Mouse (Mus musculus): Measurements from ENCODE around the gene Ccser1. TPM values are rescaled to one million over a fixed set of nuclear protein-coding genes. Genes with fewer than 3 reads are reported as not detected.

The Ccser1 gene
- total RNA-seq, 4 experiments from 2014 or later, result 29.2 to 39.4 (median 30.2) TPM

- no peak for DNase-seq (ENCODE audit: low spot score in 2 of 2)
These were observed 252.0 kb downstream of the Ccser1 start for GRCm38 (mm10) chr6:61432167-61432566.

GRCm38 (mm10) chr6:61432703-61433102 is 252.6 kb downstream of the Ccser1 start:
- DNase-seq (ENCODE audit: low spot score in 2 of 2), result no peak

- DNase-seq (ENCODE audit: low spot score in 2 of 2), result no peak
These were observed 258.0 kb downstream of the Ccser1 start for GRCm38 (mm10) chr6:61438165-61438564.

GRCm38 (mm10) chr6:61471371-61472152 is 291.4 kb downstream of the Ccser1 start:
- DNase-seq (ENCODE audit: low spot score in 2 of 2), result no peak

GRCm38 (mm10) chr6:61485336-61485735 is 305.2 kb downstream of the Ccser1 start:
- no peak for DNase-seq (ENCODE audit: low spot score in 2 of 2)

- DNase-seq (ENCODE audit: low spot score in 2 of 2), result no peak
These were observed 312.1 kb downstream of the Ccser1 start for GRCm38 (mm10) chr6:61491979-61492821.

GRCm38 (mm10) chr6:61493386-61493785 is 313.3 kb downstream of the Ccser1 start:
- no peak for DNase-seq (ENCODE audit: low spot score in 2 of 2)

- DNase-seq (ENCODE audit: low spot score in 2 of 2), result no peak
These were observed 335.2 kb downstream of the Ccser1 start for GRCm38 (mm10) chr6:61515310-61515709.

GRCm38 (mm10) chr6:61521587-61521986 is 341.5 kb downstream of the Ccser1 start:
- DNase-seq (ENCODE audit: low spot score in 2 of 2), result no peak

- DNase-seq (ENCODE audit: low spot score in 2 of 2), result no peak
These were observed 342.0 kb downstream of the Ccser1 start for GRCm38 (mm10) chr6:61522108-61522507.

GRCm38 (mm10) chr6:61523748-61524493 is 343.8 kb downstream of the Ccser1 start:
- no peak for DNase-seq (ENCODE audit: low spot score in 2 of 2)

- DNase-seq (ENCODE audit: low spot score in 2 of 2), result no peak
These were observed 360.6 kb downstream of the Ccser1 start for GRCm38 (mm10) chr6:61540732-61541131.

- DNase-seq (ENCODE audit: low spot score in 2 of 2), result no peak
These were observed 363.4 kb downstream of the Ccser1 start for GRCm38 (mm10) chr6:61543459-61544044.

- no peak for DNase-seq (ENCODE audit: low spot score in 2 of 2)
These were observed 387.4 kb downstream of the Ccser1 start for GRCm38 (mm10) chr6:61567551-61567950.

GRCm38 (mm10) chr6:61567967-61568366 is 387.8 kb downstream of the Ccser1 start:
- no peak for DNase-seq (ENCODE audit: low spot score in 2 of 2)

GRCm38 (mm10) chr6:61581696-61582095 is 401.6 kb downstream of the Ccser1 start:
- DNase-seq (ENCODE audit: low spot score in 2 of 2), result no peak

- DNase-seq (ENCODE audit: low spot score in 2 of 2), result no peak
These were observed 408.9 kb downstream of the Ccser1 start for GRCm38 (mm10) chr6:61588999-61589398.

GRCm38 (mm10) chr6:61601911-61602310 is 421.8 kb downstream of the Ccser1 start:
- DNase-seq (ENCODE audit: low spot score in 2 of 2), result no peak

GRCm38 (mm10) chr6:61614920-61615319 is 434.8 kb downstream of the Ccser1 start:
- no peak for DNase-seq (ENCODE audit: low spot score in 2 of 2)

GRCm38 (mm10) chr6:61621707-61622106 is 441.6 kb downstream of the Ccser1 start:
- DNase-seq (ENCODE audit: low spot score in 2 of 2), result no peak

- DNase-seq (ENCODE audit: low spot score in 2 of 2), result no peak
These were observed 481.3 kb downstream of the Ccser1 start for GRCm38 (mm10) chr6:61661414-61661813.

Data from left cerebral cortex, adult 8-10 months (tissue).